Mouse (Mus musculus): ENCODE data around the gene Cda.

DNA sequence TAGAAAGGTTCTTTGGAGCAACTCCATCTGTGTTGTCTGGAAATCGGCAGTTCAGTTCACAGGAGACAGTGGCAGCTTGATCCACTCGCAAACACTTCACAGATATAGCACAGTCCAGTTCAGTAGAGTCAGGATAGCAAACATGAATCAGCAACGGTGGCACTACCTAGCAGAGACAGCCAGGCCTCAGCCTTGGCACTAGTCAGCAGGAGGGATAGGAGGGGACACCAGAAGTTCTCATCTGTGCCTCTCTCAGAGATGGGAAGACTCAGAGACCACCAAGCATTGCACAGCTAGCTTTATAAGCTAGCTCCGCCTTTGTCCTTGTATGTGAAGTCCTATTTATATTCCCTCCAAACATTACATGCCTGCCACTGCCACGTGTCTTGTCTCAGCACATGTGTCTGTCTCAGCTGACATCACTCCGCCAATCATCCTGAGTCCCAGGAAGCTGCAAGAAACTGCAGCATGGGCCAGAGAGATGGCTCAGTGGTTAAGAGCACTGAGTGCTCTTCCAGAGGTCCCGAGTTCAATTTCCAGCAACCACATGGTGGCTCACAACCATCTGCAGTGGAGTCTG lies 39.8 kb downstream of the Cda start:
- no peak for TF ChIP-seq UBTF (IDR thresholded peaks at IDR 0.05; ENCODE audit: borderline replicate concordance, insufficient read depth, low read depth, low read length)
- no peak for TF ChIP-seq SIN3A (IDR thresholded peaks at IDR 0.05; ENCODE audit: low read length)
- TF ChIP-seq E2F4 (IDR thresholded peaks at IDR 0.05; ENCODE audit: borderline replicate concordance, low read depth, low read length) = no peak
- no peak for TF ChIP-seq CTCF (IDR thresholded peaks at IDR 0.05 in 2 of 3, conservative IDR thresholded peaks at IDR 0.05 in 1 of 3; ENCODE audit: control insufficient read depth in 1 of 3, insufficient read depth in 1 of 3, low read depth in 2 of 3, low read length in 3 of 3, poor library complexity in 1 of 3, severe bottlenecking in 1 of 3)
- TF ChIP-seq POLR2A (IDR thresholded peaks at IDR 0.05; ENCODE audit: control insufficient read depth in 1 of 2, insufficient read depth in 1 of 2, low read depth in 1 of 2, low read length in 2 of 2, poor library complexity in 1 of 2) = no peak

Measured in MEL (cell line).